Mouse (Mus musculus) erythroblast, embryonic 14.5 days (primary cell): ENCODE data around the gene Sncg.

ENCODE experiments used
- GATA1 ChIP-seq: IDR thresholded peaks from 2 replicates; pipeline ENCODE4 v1.6.1; 2012; ENCODE audit warnings: low read length, inconsistent platforms, mixed read lengths
- TAL1 ChIP-seq: IDR thresholded peaks from 3 replicates; pipeline ENCODE4 v1.6.1; 2012; ENCODE audit warnings: low read length, inconsistent platforms, mixed read lengths

DNA sequence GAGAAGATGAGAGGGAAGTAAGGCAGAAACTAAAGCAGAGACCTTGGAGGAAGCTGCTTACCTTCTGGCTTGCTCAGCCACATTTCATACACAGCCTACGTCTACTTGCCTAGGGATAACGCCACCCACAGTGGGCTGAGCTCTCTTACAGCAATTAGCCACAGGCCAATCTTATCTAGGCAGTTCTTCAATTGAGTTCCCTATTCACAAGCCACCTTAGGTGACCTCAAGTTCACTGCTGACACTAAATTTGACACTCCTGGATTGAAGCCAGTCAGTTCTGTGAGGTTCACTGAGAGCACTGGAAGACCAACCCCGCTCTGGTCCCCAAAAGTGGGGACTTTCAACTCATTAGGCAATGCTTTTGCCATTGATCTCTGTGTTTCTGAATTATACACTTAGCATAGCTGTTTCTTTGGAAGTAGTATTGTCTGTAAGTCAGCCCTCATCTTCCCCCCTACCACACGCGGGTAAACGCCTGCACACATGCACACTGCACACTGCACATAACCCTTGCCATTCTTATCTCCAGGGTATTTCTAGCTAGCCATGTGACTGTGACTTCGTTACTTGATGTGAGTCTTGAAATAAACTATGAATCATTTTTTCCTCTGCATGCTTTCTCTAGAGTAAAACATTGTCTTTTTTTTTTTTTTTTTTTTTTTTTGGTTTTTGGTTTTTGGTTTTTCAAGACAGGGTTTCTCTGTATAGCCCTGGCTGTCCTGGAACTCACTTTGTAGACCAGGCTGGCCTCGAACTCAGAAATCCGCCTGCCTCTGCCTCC lies 8.5 kb upstream of the Sncg start:
- TF ChIP-seq TAL1, result no peak
- TF ChIP-seq GATA1, result no peak
